Mouse (Mus musculus): ENCODE measurements around the gene Tmem223.

DNA sequence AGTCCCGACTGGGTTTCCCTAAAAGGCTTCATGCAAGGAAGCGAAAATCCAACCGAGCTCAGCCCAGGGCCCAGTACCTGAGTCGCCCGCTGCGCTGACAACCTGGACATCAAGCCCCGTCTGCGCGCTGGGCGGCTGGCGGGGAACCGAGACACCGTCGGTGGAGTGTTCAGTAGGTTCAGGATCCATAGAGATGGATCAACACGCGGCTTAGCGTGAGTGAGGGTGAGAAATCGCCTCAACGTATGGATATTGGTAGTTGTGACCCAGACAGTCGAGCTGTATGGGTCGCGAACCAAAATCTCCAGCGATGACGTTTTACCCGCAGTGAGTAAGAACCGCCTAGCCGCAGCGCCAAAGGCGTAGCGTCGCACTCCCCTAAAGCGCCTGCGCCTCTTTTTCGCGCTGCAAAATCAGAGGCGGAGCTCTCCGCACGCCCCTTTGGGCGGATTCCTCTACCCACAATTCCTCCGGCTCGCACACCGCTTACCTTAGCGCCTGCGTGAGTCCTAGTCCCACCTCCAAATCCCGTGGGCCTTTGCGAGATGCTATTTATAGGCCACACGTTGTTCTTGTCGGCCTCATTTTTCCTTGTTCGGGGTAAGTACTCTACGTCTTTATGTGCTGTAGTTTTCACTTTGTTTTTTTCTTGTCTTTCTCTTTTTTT is 47.8 kb upstream of the Tmem223 start, which contains the start of gene Slc3a2:
- TF ChIP-seq CTCF (IDR thresholded peaks at IDR 0.05; ENCODE audit: low read depth) (no peak), EP300 (optimal IDR thresholded peaks at IDR 0.05) (no peak)
